Mouse (Mus musculus) small intestine, adult 2 months (tissue): Measurements from ENCODE around the gene Tnfrsf26. TPM values are rescaled to one million over a fixed set of nuclear protein-coding genes. Genes with fewer than 3 reads are reported as not detected.
"Not testable (repeated sequence)": the region's sequence is repeated elsewhere in the genome, so short reads cannot be mapped to it uniquely, and the experiment has no call there.

Experiments used
- H3K27ac ChIP-seq: fragments of 200-500 bp; 2 replicates; pipeline ENCODE4 v1.5.1; 2012; ENCODE audit warnings: low read depth, low read length, control low read depth, inconsistent platforms; ENCODE audit not compliant: insufficient read depth
- H3K27me3 ChIP-seq: fragments of 200-500 bp; 2 replicates; pipeline ENCODE4 v1.6.1; 2012; ENCODE audit warnings: mild to moderate bottlenecking, moderate library complexity, low read length, inconsistent platforms; ENCODE audit not compliant: control insufficient read depth, insufficient read depth
- H3K36me3 ChIP-seq: fragments of 200-500 bp; 2 replicates; pipeline ENCODE4 v1.6.1; 2012; ENCODE audit warnings: mild to moderate bottlenecking, low read length, control low read depth, inconsistent platforms; ENCODE audit not compliant: control insufficient read depth, insufficient read depth
- H3K4me1 ChIP-seq: fragments of 200-500 bp; 2 replicates; pipeline ENCODE4 v1.6.1; 2012; ENCODE audit warnings: low read length, inconsistent platforms, mixed read lengths; ENCODE audit not compliant: control insufficient read depth, insufficient read depth, insufficient read length
- H3K4me3 ChIP-seq: fragments of 200-500 bp; 2 replicates; pipeline ENCODE4 v1.5.1; 2012; ENCODE audit warnings: low read depth, mild to moderate bottlenecking, control low read depth, inconsistent platforms, low read length, moderate library complexity
- CTCF ChIP-seq: fragments of 200-500 bp; IDR thresholded peaks from 2 replicates; pipeline ENCODE4 v1.5.1; 2012; ENCODE audit warnings: low read depth, mild to moderate bottlenecking, control low read depth, inconsistent platforms, low read length, moderate library complexity, mixed read lengths; ENCODE audit not compliant: insufficient replicate concordance, insufficient read length; ENCODE audit errors: extremely low read depth
- POLR2A ChIP-seq: fragments of 200-500 bp; IDR thresholded peaks from 2 replicates; pipeline ENCODE4 v1.6.1; 2012; ENCODE audit warnings: low read depth, mild to moderate bottlenecking, control low read depth, inconsistent platforms, low read length, moderate library complexity
- WGBS: fragments of 180-500 bp; shearing (Covaris S2); methylation state at CpG from one replicate; pipeline ENCODE4 v1.1.7; 2018; 5-methylcytosine and 5-hydroxymethylcytosine counted together
- polyA plus RNA-seq: library from polyadenylated mRNA; depleted of rRNA; stranded (reverse); fragments of >200 nt; gene quantifications from 2 replicates; pipeline ENCODE4 v1.2.3, GENCODE M21; 2012; rRNA removed

Tnfrsf26 gene
- 0.09 and 0.27 TPM in 2 replicates for polyA plus RNA-seq

DNA sequence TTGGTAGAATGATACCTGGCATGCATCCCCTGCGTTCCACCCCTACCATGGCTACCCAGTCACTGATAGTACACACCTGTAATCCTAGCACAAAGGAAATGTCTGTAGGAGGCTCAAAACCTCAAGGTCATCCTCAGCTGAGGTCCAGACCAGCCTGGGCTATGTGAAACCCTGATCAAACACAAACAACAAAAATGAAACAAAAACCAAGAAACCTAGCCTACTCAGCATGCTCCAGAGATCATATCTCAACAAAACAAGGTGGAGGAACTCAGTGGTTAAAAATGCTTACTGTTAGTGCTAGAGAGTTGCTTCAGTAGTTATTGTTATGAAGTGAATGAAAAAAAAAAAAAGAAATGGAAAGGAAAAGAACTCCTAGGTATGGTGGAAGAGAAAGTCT is at the start of gene Tnfrsf26:
TSS of gene Tnfrsf26 (minus strand) at position 183 of the 400 bp plus-strand sequence.
- Histone ChIP-seq H3K4me1 (no peaks in the 10 kb centered on the region), H3K27me3 (no peaks in the 10 kb centered on the region; the same call in 1 of the 2 replicates), H3K36me3 (no peaks in the 10 kb centered on the region), H3K27ac (peak within 1 kb of the TSS; percentile 69), H3K4me3 (peak within 1 kb of the TSS; percentile 40; the same call in 1 of the 2 replicates)
- TF ChIP-seq POLR2A (no peak), CTCF (no peak)
- 79% methylated on average over 1 of the region's 1 CpGs for WGBS

DNA sequence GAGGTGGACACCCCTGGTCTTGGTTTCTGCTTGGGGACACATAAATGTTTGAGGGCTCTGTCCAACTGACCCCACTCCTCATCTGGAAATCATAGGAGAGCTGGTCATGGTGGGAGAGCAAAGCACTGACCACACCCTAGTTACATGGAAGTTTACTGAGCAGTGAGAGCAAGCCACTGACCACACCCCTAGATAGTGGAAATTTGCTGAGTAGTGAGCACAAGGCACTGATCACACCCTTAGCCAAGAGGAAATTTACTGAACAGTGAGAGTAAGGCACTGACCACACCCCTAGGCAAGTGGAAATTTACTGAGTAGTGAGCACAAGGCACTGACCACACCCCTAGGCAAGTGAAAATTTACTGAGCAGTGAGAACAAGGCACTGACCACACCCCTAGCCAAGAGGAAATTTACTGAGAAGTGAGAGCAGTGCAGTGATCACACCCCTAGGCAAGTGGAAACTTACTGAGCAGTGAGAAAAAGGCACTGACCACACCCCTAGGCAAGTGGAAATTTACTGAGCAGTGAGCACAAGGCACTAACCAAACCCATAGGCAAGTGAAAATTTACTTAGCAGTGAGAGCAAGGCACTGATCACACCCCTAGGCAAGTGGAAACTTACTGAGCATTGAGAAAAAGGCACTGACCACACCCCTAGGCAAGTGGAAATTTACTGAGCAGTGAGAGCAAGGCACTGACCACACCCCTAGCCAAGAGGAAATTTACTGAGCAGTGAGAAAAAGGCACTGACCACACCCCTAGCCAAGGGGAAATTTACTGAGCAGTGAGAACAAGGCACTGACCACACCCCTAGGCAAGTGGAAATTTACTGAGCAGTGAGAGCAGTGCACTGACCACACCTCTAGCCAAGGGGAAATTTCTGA is 38.1 kb upstream of the Tnfrsf26 start:
- H3K4me1 ChIP-seq = no peaks in the 10 kb centered on the region
- no peaks in the 10 kb centered on the region for H3K27me3 ChIP-seq
- no peak for TF ChIP-seq POLR2A
- TF ChIP-seq CTCF = no peak
- H3K27ac ChIP-seq = peak overlapping the region; percentile 27
- no peaks in the 10 kb centered on the region for H3K36me3 ChIP-seq
- no peak overlapping the region for H3K4me3 ChIP-seq

DNA sequence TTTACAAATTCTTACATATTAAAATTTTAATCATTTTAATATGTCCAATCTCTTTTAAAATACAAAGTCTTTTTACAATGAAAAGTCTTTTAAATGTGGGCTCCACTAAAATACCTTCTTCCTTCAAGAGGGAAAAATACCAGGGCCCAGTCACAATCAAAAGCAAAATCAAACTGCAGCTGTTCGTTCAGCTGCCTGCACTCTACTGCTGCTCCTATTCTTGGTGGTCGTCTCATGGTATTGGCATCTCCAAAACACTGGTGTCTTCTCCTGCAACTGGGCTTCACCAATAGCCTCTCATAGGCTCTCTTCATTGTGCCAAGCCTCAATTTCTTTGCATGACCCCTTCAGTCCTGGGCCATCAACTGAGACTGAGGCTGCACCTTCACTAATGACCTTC is 34.9 kb upstream of the Tnfrsf26 start:
- Histone ChIP-seq H3K4me1 (no peaks in the 10 kb centered on the region), H3K36me3 (no peaks in the 10 kb centered on the region), H3K27ac (no peak overlapping the region), H3K27me3 (no peaks in the 10 kb centered on the region), H3K4me3 (no peak overlapping the region)
- 81% methylated on average over 2 of the region's 2 CpGs for WGBS
- TF ChIP-seq POLR2A (no peak), CTCF (no peak)

DNA sequence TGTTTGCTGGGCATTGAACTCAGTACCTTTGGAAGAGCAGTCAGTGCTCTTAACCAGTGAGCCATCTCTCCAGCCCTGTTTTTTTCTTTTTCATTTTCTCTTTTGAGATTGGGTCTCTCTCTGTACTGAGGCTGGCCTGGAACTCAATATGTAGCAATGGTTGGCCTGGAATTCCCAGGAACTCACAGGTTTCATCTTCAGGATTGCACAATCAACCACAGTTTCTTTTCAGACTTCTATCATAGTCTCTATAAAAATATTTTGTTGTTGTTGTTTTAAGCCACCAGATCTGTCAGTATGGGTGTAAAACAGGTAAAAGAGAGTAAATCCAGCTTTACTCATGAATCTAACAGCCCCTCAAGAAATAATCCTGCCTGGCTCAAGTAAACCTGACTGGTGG is 32.3 kb upstream of the Tnfrsf26 start:
- H3K4me3 ChIP-seq = no peak overlapping the region
- H3K4me1 ChIP-seq = no peaks in the 10 kb centered on the region
- H3K36me3 ChIP-seq = no peaks in the 10 kb centered on the region
- H3K27me3 ChIP-seq = no peaks in the 10 kb centered on the region
- TF ChIP-seq POLR2A = no peak
- TF ChIP-seq CTCF = no peak
- H3K27ac ChIP-seq = no peak overlapping the region

DNA sequence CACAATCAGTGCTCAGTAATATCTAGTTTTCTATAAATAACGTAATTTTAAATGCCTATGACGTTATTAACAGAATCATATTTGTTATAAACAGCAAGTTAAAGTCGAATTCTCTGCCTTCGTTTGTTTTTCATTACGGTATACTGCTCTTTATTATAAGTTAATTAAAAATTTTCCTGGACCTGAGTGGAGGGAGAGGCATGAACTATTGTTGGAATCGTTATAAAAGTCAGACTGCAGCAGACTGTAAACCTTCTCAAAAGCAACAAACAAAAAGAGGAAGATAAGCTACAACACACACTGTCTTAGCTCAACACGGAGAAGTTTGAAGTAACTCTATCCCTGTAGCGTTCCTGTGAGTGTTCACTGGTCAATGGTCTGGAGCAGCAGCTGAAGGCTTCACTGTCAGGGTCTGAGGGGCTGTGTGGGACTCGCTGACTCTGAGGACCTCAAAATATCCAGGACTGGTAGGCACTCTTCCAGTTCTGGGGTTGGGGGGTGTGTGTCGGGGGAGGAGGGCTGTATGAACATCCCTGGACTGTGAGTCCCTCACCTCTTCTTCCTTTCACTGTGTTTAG is 21.3 kb upstream of the Tnfrsf26 start:
- not testable (repeated sequence) for H3K27me3 ChIP-seq, H3K27ac ChIP-seq, H3K4me1 ChIP-seq, H3K36me3 ChIP-seq
- H3K4me3 ChIP-seq = peak overlapping the region; percentile 79; the same call in 1 of the 2 replicates
- 49% methylated on average over 10 of the region's 10 CpGs for WGBS

DNA sequence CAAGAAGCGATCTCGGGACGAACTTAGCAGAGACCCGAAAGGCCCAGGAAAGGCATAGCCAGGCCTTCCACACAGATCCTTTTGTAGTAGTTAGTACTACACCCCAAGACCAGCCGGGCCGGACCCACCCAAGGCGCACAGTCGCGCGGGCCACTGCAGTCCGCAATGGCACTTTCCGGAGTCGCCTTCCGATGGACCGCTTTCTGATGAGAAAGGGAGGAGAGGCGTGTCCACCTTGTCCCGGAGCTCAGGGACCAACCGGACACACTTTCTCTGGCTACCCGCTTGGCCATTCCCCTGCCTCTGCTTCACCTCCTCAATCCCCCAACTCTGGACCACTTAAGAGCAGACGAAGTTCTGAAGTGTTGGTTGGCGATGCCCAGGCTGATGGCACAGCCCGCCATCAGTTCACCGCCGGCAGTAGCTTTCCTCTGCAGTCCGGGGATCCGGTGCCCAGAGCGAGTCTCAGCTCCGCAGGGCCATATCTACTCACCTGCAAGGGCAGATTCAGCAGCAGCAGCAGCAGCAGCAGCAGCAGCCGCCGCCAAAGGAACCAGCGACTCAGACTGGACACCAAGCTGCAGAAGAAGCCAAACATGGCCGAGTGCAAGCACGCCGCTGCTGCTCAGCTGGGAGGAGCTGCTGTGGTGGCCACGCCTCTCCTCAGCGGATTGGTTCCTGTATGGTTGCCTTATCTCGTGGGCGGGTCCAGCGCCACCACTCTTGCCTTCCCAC is 20.7 kb upstream of the Tnfrsf26 start, which contains the start of gene Tnfrsf22:
TSS of gene Tnfrsf22 (minus strand) at position 628 of the 735 bp plus-strand sequence.
- Histone ChIP-seq H3K4me3 (peak within 1 kb of the TSS; percentile 79), H3K27me3 (no peaks in the 10 kb centered on the region), H3K36me3 (no peaks in the 10 kb centered on the region), H3K27ac (no peak within 1 kb of the TSS), H3K4me1 (0 out of 2 replicates have a peak, but pooled peaks cover 2% of the 10 kb centered on the region)
- TF ChIP-seq POLR2A = no peak
- no peak for TF ChIP-seq CTCF
- 5% methylated on average over 39 of the region's 39 CpGs for WGBS

DNA sequence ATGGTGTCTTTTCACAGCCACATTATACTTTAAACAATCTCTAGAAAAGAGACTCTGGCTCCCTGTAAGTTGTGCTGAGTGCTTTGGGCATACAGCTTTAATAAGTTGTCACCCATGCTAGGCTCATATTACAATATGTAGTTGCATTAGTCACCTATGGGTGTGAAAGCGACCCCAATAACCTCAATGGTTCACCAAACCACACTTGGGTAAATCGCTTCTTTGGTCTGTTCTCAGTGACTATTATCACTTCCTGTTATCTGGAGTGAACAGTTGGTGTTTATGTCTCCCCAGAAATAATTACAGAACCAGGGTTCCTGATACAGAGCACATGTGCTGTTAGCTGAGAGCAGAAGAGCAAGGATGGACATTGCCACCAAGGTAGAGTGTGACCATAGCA is 15.4 kb upstream of the Tnfrsf26 start:
- H3K27me3 ChIP-seq, H3K4me3 ChIP-seq, H3K4me1 ChIP-seq, H3K36me3 ChIP-seq, H3K27ac ChIP-seq: not testable (repeated sequence)
- 79% methylated on average over 2 of the region's 2 CpGs for WGBS
